In the genomic region with DNA sequence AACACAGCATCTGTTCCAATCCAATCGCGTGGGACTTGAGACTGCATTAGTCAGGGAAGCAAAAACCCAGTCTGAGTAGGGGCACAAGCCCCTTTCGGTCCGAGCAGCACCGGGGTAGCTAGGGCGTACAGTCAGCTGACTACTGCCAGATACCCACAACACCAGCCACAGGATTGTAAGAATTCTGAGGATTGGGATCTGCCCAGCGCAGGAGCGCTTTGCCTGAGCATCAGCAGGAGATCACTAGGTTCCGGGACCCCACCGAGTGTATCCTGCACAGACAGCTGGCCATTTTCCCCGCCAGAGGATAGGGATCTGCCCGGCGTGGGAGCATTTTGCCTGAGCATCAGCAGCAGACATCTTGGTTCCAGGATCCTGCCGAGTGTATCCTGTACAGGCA, we compare ENCODE assay signal across 40 mouse cellular contexts. TPM values are rescaled to one million over a fixed set of nuclear protein-coding genes. Genes with fewer than 3 reads are reported as not detected.
"Had no signal": no experiment of that assay in that cellular context is flagged by ENCODE, and none has a peak within 500 bp of the region (broad histone marks: within the 10 kb centered on the region; RNA-seq: fewer than 3 reads in every experiment).

No protein-coding gene starts in this region.

RNA-seq across cellular contexts. Expression of gene Vmn1r205, which starts 9.5 kb away (rescaled TPM):
- total RNA-seq: left cerebral cortex, postnatal 14 days; left cerebral cortex, postnatal 25 days; left cerebral cortex, postnatal 36 days; left cerebral cortex, postnatal 4 days; liver, adult 2 months; megakaryocyte progenitor cell, adult 5-6 weeks; megakaryocyte, adult 5-6 weeks; megakaryocyte-erythroid progenitor cell, adult 5-6 weeks; midbrain, postnatal 0 days; monocyte, adult 5-6 weeks had no signal
- polyA plus RNA-seq: limb, embryonic 10.5 days; limb, embryonic 11.5 days; limb, embryonic 12.5 days; limb, embryonic 13.5 days; limb, embryonic 14.5 days; limb, embryonic 15.5 days; liver, adult 2 months; liver, embryonic 11.5 days; liver, embryonic 12.5 days; liver, embryonic 13.5 days; liver, embryonic 14.5 days; liver, embryonic 15.5 days; liver, embryonic 16.5 days; liver, postnatal 0 days; lung, adult 2 months; lung, embryonic 14.5 days; lung, embryonic 15.5 days; lung, embryonic 16.5 days; lung, postnatal 0 days; macrophage; midbrain, embryonic 10.5 days; midbrain, embryonic 11.5 days; midbrain, embryonic 12.5 days; midbrain, embryonic 13.5 days; midbrain, embryonic 14.5 days; midbrain, embryonic 15.5 days; midbrain, embryonic 16.5 days; midbrain, postnatal 0 days; myocyte; neural tube, embryonic 11.5 days; neural tube, embryonic 12.5 days; neural tube, embryonic 13.5 days had no signal

RNA-seq across cellular contexts. Expression of gene Vmn1r204, which starts 30.3 kb away (rescaled TPM):
- total RNA-seq: left cerebral cortex, postnatal 14 days; left cerebral cortex, postnatal 25 days; left cerebral cortex, postnatal 36 days; left cerebral cortex, postnatal 4 days; liver, adult 2 months; megakaryocyte progenitor cell, adult 5-6 weeks; megakaryocyte, adult 5-6 weeks; megakaryocyte-erythroid progenitor cell, adult 5-6 weeks; midbrain, postnatal 0 days; monocyte, adult 5-6 weeks had no signal
- polyA plus RNA-seq: limb, embryonic 10.5 days; limb, embryonic 11.5 days; limb, embryonic 12.5 days; limb, embryonic 13.5 days; limb, embryonic 14.5 days; limb, embryonic 15.5 days; liver, adult 2 months; liver, embryonic 11.5 days; liver, embryonic 12.5 days; liver, embryonic 13.5 days; liver, embryonic 14.5 days; liver, embryonic 15.5 days; liver, embryonic 16.5 days; liver, postnatal 0 days; lung, adult 2 months; lung, embryonic 14.5 days; lung, embryonic 15.5 days; lung, embryonic 16.5 days; lung, postnatal 0 days; macrophage; midbrain, embryonic 10.5 days; midbrain, embryonic 11.5 days; midbrain, embryonic 12.5 days; midbrain, embryonic 13.5 days; midbrain, embryonic 14.5 days; midbrain, embryonic 15.5 days; midbrain, embryonic 16.5 days; midbrain, postnatal 0 days; myocyte; neural tube, embryonic 11.5 days; neural tube, embryonic 12.5 days; neural tube, embryonic 13.5 days had no signal

RNA-seq across cellular contexts. Expression of gene Vmn1r206, which starts 40.7 kb away (rescaled TPM):
- total RNA-seq: left cerebral cortex, postnatal 14 days; left cerebral cortex, postnatal 4 days; liver, adult 2 months; megakaryocyte progenitor cell, adult 5-6 weeks; megakaryocyte, adult 5-6 weeks; megakaryocyte-erythroid progenitor cell, adult 5-6 weeks; midbrain, postnatal 0 days; monocyte, adult 5-6 weeks had no signal
- polyA plus RNA-seq: limb, embryonic 10.5 days; limb, embryonic 11.5 days; limb, embryonic 12.5 days; limb, embryonic 13.5 days; limb, embryonic 14.5 days; limb, embryonic 15.5 days; liver, adult 2 months; liver, embryonic 11.5 days; liver, embryonic 12.5 days; liver, embryonic 13.5 days; liver, embryonic 14.5 days; liver, embryonic 15.5 days; liver, embryonic 16.5 days; liver, postnatal 0 days; lung, adult 2 months; lung, embryonic 14.5 days; lung, embryonic 15.5 days; lung, embryonic 16.5 days; lung, postnatal 0 days; macrophage; midbrain, embryonic 10.5 days; midbrain, embryonic 11.5 days; midbrain, embryonic 12.5 days; midbrain, embryonic 13.5 days; midbrain, embryonic 14.5 days; midbrain, embryonic 15.5 days; midbrain, embryonic 16.5 days; midbrain, postnatal 0 days; myocyte; neural tube, embryonic 11.5 days; neural tube, embryonic 12.5 days; neural tube, embryonic 13.5 days had no signal
